ENCODE assay signal across 7 mouse cellular contexts in the genomic region with DNA sequence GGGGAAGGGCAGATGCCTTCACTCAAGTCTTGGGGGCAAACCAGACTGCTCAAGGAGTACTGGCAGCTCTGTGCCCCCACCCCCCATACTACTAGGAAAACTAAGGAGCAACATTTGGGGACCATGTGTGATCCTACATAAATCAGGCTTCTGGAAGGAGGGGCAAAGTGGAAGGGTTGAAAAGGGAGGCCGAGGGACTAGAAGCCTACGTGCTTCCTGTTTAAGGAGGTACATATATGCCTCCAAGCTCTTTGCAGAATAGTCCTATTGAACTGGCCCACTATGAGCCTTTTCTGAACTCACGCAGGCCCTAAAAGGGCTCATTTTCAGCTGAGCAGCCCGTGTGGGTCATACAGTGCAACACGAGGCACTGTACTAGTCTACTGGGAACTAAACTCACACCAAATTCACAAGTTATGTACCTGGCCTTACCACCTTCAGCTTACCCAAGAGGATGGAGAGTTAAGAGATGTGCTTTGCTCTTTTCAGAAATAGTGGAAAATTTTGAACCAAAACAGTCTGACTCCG. TPM values are rescaled to one million over a fixed set of nuclear protein-coding genes. Genes with fewer than 3 reads are reported as not detected.
DNase-seq lines count a peak whose midpoint lies in the region; ATAC-seq and TF ChIP-seq lines count a peak whose summit lies in the region.

No protein-coding gene starts in this region.

- H3K27ac ChIP-seq in liver, adult 2 months (replicated peaks; ENCODE audit: insufficient read depth, low read depth, low read length): peak overlapping the region; percentile 93
- peak overlapping the region; percentile 99 for H3K27ac ChIP-seq in embryonic facial prominence, embryonic 14.5 days (replicated peaks; ENCODE audit: low read depth, low read length)
- peak overlapping the region; percentile 94 for H3K27ac ChIP-seq in limb, embryonic 11.5 days (replicated peaks; ENCODE audit: low read depth, low read length)

- H3K79me2 ChIP-seq in liver, adult 2 months (ENCODE audit: control insufficient read depth, insufficient read depth, low read length): peaks cover 34% of the 10 kb centered on the region

- WGBS in liver, adult 2 months: 63% methylated on average over 6 of the region's 6 CpGs
- WGBS in embryonic facial prominence, embryonic 14.5 days: 28% methylated on average over 6 of the region's 6 CpGs
- WGBS in limb, embryonic 11.5 days: 31% methylated on average over 6 of the region's 6 CpGs

- DNase-seq in liver, adult 2 months (ENCODE audit: extremely low read depth, low read depth, low spot score): no peak
- DNase-seq in liver: no peak
- DNase-seq in embryonic facial prominence, embryonic 14.5 days (ENCODE audit: low spot score): no peak
- no peak for DNase-seq in limb, embryonic 11.5 days (ENCODE audit: low spot score)
- peak; percentile 74 for DNase-seq in splenic B cell, adult 2 months (ENCODE audit: low read depth, low spot score)
- no peak for DNase-seq in layer of hippocampus, adult 9-10 months (ENCODE audit: low spot score)
- DNase-seq in retina, embryonic 14.5 days (ENCODE audit: low spot score): no peak

- H3K27me3 ChIP-seq in liver, adult 2 months (ENCODE audit: control insufficient read depth, insufficient read depth, low read length): no peaks in the 10 kb centered on the region
- H3K27me3 ChIP-seq in embryonic facial prominence, embryonic 14.5 days (replicated peaks; ENCODE audit: control insufficient read depth, insufficient read depth, low read length): no peaks in the 10 kb centered on the region
- no peaks in the 10 kb centered on the region for H3K27me3 ChIP-seq in limb, embryonic 11.5 days (ENCODE audit: control insufficient read depth, insufficient read depth, low read length)
- no peaks in the 10 kb centered on the region for H3K27me3 ChIP-seq in splenic B cell, adult 2 months (ENCODE audit: control insufficient read depth, insufficient read depth, low read length, poor library complexity, severe bottlenecking)

- no peak for TF ChIP-seq POLR2A in liver, adult 2 months (IDR thresholded peaks at IDR 0.05; ENCODE audit: extremely low read depth, insufficient read depth, low read length)

- H3K4me2 ChIP-seq in embryonic facial prominence, embryonic 14.5 days (ENCODE audit: low read depth, low read length): peak overlapping the region; percentile 95
- H3K4me2 ChIP-seq in limb, embryonic 11.5 days (ENCODE audit: low read depth, severe bottlenecking): peak overlapping the region; percentile 73; the same call in 1 of the 2 replicates

- no peaks in the 10 kb centered on the region for H3K36me3 ChIP-seq in liver, adult 2 months (ENCODE audit: control insufficient read depth, insufficient read depth, low read length)
- H3K36me3 ChIP-seq in embryonic facial prominence, embryonic 14.5 days (ENCODE audit: control insufficient read depth, insufficient read depth, low read length): no peaks in the 10 kb centered on the region
- no peaks in the 10 kb centered on the region for H3K36me3 ChIP-seq in limb, embryonic 11.5 days (ENCODE audit: control insufficient read depth, insufficient read depth, low read length)
- H3K36me3 ChIP-seq in splenic B cell, adult 2 months (ENCODE audit: control insufficient read depth, insufficient read depth, low read length, poor library complexity, severe bottlenecking): peaks cover 2% of the 10 kb centered on the region; the same call in 1 of the 2 replicates

- no peak overlapping the region for H3K9ac ChIP-seq in liver, adult 2 months (ENCODE audit: low read depth, low read length)
- H3K9ac ChIP-seq in embryonic facial prominence, embryonic 14.5 days (ENCODE audit: low read depth, low read length): no peak overlapping the region
- no peak overlapping the region for H3K9ac ChIP-seq in limb, embryonic 11.5 days (ENCODE audit: low read length)

- H3K4me1 ChIP-seq in liver, adult 2 months (ENCODE audit: control insufficient read depth, insufficient read depth, low read length): peaks cover 40% of the 10 kb centered on the region
- H3K4me1 ChIP-seq in embryonic facial prominence, embryonic 14.5 days (ENCODE audit: control insufficient read depth, insufficient read depth, low read length): peaks cover 49% of the 10 kb centered on the region
- peaks cover 47% of the 10 kb centered on the region for H3K4me1 ChIP-seq in limb, embryonic 11.5 days (ENCODE audit: control insufficient read depth, insufficient read depth, low read length)

- H3K4me3 ChIP-seq in liver, adult 2 months (ENCODE audit: insufficient read depth, low read depth, low read length): no peak overlapping the region
- peak overlapping the region; percentile 85 for H3K4me3 ChIP-seq in embryonic facial prominence, embryonic 14.5 days (ENCODE audit: low read depth, low read length)
- no peak overlapping the region; the same call in 1 of the 2 replicates for H3K4me3 ChIP-seq in limb, embryonic 11.5 days (ENCODE audit: low read depth, low read length)

- no peak for TF ChIP-seq CTCF in liver, adult 2 months (IDR thresholded peaks at IDR 0.05; ENCODE audit: low read depth, low read length)

- H3K9me3 ChIP-seq in embryonic facial prominence, embryonic 14.5 days (ENCODE audit: control insufficient read depth, low read length): no peaks in the 10 kb centered on the region
- H3K9me3 ChIP-seq in limb, embryonic 11.5 days (ENCODE audit: control insufficient read depth, low read length): no peaks in the 10 kb centered on the region

- no peak for ATAC-seq in embryonic facial prominence, embryonic 14.5 days (ENCODE audit: low read depth)
- no peak for ATAC-seq in limb, embryonic 11.5 days (ENCODE audit: insufficient number of reproducible peaks, low FRiP score, low TSS enrichment, low read depth)

RNA-seq across cellular contexts. Expression of gene Mef2d, which starts 1.2 kb away (rescaled TPM):
- total RNA-seq in liver, adult 2 months (2014; rRNA removed): 3.7 and 6.2 TPM in 2 replicates
- 17.7 and 22.2 TPM in 2 replicates for polyA plus RNA-seq in liver, adult 2 months (2012; rRNA removed)
- 36.8 and 41.7 TPM in 2 replicates for polyA plus RNA-seq in embryonic facial prominence, embryonic 14.5 days (2014; fragmentation: Nextera tagmentation; extraction: Ambion mirVana)
- 12.6 and 14.3 TPM in 2 replicates for polyA plus RNA-seq in limb, embryonic 11.5 days (2014; fragmentation: Nextera tagmentation; extraction: Ambion mirVana)

RNA-seq across cellular contexts. Expression of gene Iqgap3, which starts 59.2 kb away (rescaled TPM):
- total RNA-seq in liver, adult 2 months (2014; rRNA removed): 0.18 and 0.40 TPM in 2 replicates
- 0.16 and 0.27 TPM in 2 replicates for polyA plus RNA-seq in liver, adult 2 months (2012; rRNA removed)
- 16.2 and 21.0 TPM in 2 replicates for polyA plus RNA-seq in embryonic facial prominence, embryonic 14.5 days (2014; fragmentation: Nextera tagmentation; extraction: Ambion mirVana)
- polyA plus RNA-seq in limb, embryonic 11.5 days (2014; fragmentation: Nextera tagmentation; extraction: Ambion mirVana): 16.0 and 19.6 TPM in 2 replicates

Comparison
In these comparisons a context has a peak if more than half of its experiments do, and no peak if none do; other contexts are left out.
1. RNA of gene Iqgap3, which starts 59.2 kb away (polyA plus RNA-seq): 16.2 to 21.0 TPM in embryonic facial prominence, embryonic 14.5 days and 16.0 to 19.6 TPM in limb, embryonic 11.5 days; 0.16 to 0.27 TPM in liver, adult 2 months; every median in the first group is over 10 times any median in the second.
2. Peak in every context shown above with its lines, with median percentiles within 50 percentile points of each other: H3K27ac ChIP-seq.